Mouse (Mus musculus): ENCODE results near the gene Gal3st4.

Gal3st4 gene

GRCm38 (mm10) chr5:138225700-138226099 is 46.9 kb downstream of the Gal3st4 start, which contains the start of gene Nxpe5:
Gene Nxpe5 (plus strand): TSS chr5:138225898.
- in situ Hi-C loops (cut with MboI, MseI): no loop called here

GRCm38 (mm10) chr5:138223287-138223686 is 49.4 kb downstream of the Gal3st4 start:
- in situ Hi-C loops (cut with MboI, MseI): no loop called here

GRCm38 (mm10) chr5:138222111-138222510 is 50.5 kb downstream of the Gal3st4 start:
- in situ Hi-C loops (cut with MboI, MseI): no loop called here

GRCm38 (mm10) chr5:138219864-138220263 is 52.8 kb downstream of the Gal3st4 start:
- in situ Hi-C loops (cut with MboI, MseI): loop anchor here in 1 of 2 experiments (10.0 kb wide), 1 partner anchor 495 kb away; no protein-coding TSS in a partner anchor

- in situ Hi-C loops (cut with MboI, MseI): loop anchor here in 1 of 2 experiments (10.0 kb wide), 1 partner anchor 498 kb away; no protein-coding TSS in a partner anchor
These were observed 56.0 kb downstream of the Gal3st4 start for GRCm38 (mm10) chr5:138216632-138217031.
